Mouse (Mus musculus): Measurements from ENCODE around the gene Scamp2. TPM values are rescaled to one million over a fixed set of nuclear protein-coding genes. Genes with fewer than 3 reads are reported as not detected.
A peak's percentile ranks its signal among the peaks of the same experiment; 100 is the strongest.

The Scamp2 gene
- polyA plus RNA-seq, 1 experiment from 2014 or later: 45.0 TPM

GRCm38 (mm10) chr9:57525516-57525915 lies 35.2 kb upstream of the Scamp2 start:
- Histone ChIP-seq H3K4me2 (replicated peaks) (no peak overlapping the region), H3K27me3 (ENCODE audit: control insufficient read depth, insufficient read depth, low read length) (no peaks in the 10 kb centered on the region), H3K4me1 (replicated peaks; ENCODE audit: control insufficient read depth, insufficient read depth, low read length) (peaks cover 24% of the 10 kb centered on the region), H3K9ac (no peak overlapping the region), H3K4me3 (replicated peaks; ENCODE audit: low read length) (no peak overlapping the region), H3K27ac (no peak overlapping the region), H3K36me3 (replicated peaks; ENCODE audit: control insufficient read depth, insufficient read depth) (peaks cover 15% of the 10 kb centered on the region), H3K9me3 (ENCODE audit: control insufficient read depth, low read length) (no peaks in the 10 kb centered on the region)
- ATAC-seq (ENCODE audit: low FRiP score) (no peak), DNase-seq (ENCODE audit: low spot score) (no peak)
- 88% methylated on average over 2 of the region's 2 CpGs for WGBS

GRCm38 (mm10) chr9:57526435-57526834 lies 34.3 kb upstream of the Scamp2 start:
- Histone ChIP-seq H3K36me3 (replicated peaks; ENCODE audit: control insufficient read depth, insufficient read depth) (peaks cover 23% of the 10 kb centered on the region), H3K4me1 (replicated peaks; ENCODE audit: control insufficient read depth, insufficient read depth, low read length) (peaks cover 24% of the 10 kb centered on the region), H3K4me3 (replicated peaks; ENCODE audit: low read length) (no peak overlapping the region), H3K9me3 (ENCODE audit: control insufficient read depth, low read length) (no peaks in the 10 kb centered on the region), H3K27me3 (ENCODE audit: control insufficient read depth, insufficient read depth, low read length) (no peaks in the 10 kb centered on the region), H3K27ac (no peak overlapping the region), H3K9ac (no peak overlapping the region), H3K4me2 (replicated peaks) (no peak overlapping the region)
- ATAC-seq (ENCODE audit: low FRiP score): no peak
- no peak for DNase-seq (ENCODE audit: low spot score)

GRCm38 (mm10) chr9:57531946-57532345 lies 28.8 kb upstream of the Scamp2 start:
- no peak for DNase-seq (ENCODE audit: low spot score)
- 87% methylated on average over 1 of the region's 1 CpGs for WGBS
- Histone ChIP-seq H3K4me1 (replicated peaks; ENCODE audit: control insufficient read depth, insufficient read depth, low read length) (peaks cover 5% of the 10 kb centered on the region; the same call in 1 of the 2 replicates), H3K4me3 (replicated peaks; ENCODE audit: low read length) (no peak overlapping the region), H3K36me3 (replicated peaks; ENCODE audit: control insufficient read depth, insufficient read depth) (peaks cover 60% of the 10 kb centered on the region), H3K27me3 (ENCODE audit: control insufficient read depth, insufficient read depth, low read length) (no peaks in the 10 kb centered on the region), H3K9ac (no peak overlapping the region), H3K27ac (no peak overlapping the region), H3K4me2 (replicated peaks) (no peak overlapping the region), H3K9me3 (ENCODE audit: control insufficient read depth, low read length) (no peaks in the 10 kb centered on the region)
- no peak for ATAC-seq (ENCODE audit: low FRiP score)

GRCm38 (mm10) chr9:57536362-57536761 lies 24.4 kb upstream of the Scamp2 start:
- H3K9me3 ChIP-seq (ENCODE audit: control insufficient read depth, low read length): no peaks in the 10 kb centered on the region
- H3K36me3 ChIP-seq (replicated peaks; ENCODE audit: control insufficient read depth, insufficient read depth): peaks cover 63% of the 10 kb centered on the region
- ATAC-seq (ENCODE audit: low FRiP score) (no peak), DNase-seq (ENCODE audit: low spot score) (no peak)
- H3K27me3 ChIP-seq (ENCODE audit: control insufficient read depth, insufficient read depth, low read length): no peaks in the 10 kb centered on the region
- peak overlapping the region; percentile 81; the same call in 1 of the 2 replicates for H3K9ac ChIP-seq
- H3K27ac ChIP-seq: no peak overlapping the region
- 89% methylated on average over 5 of the region's 5 CpGs for WGBS
- H3K4me3 ChIP-seq (replicated peaks; ENCODE audit: low read length): no peak overlapping the region
- peaks cover 20% of the 10 kb centered on the region for H3K4me1 ChIP-seq (replicated peaks; ENCODE audit: control insufficient read depth, insufficient read depth, low read length)
- H3K4me2 ChIP-seq (replicated peaks): peak overlapping the region; percentile 65

- Histone ChIP-seq H3K4me1 (replicated peaks; ENCODE audit: control insufficient read depth, insufficient read depth, low read length) (peaks cover 20% of the 10 kb centered on the region), H3K4me2 (replicated peaks) (peak within 1 kb of the TSS; percentile 65), H3K4me3 (replicated peaks; ENCODE audit: low read length) (peak within 1 kb of the TSS; percentile 81), H3K9ac (peak within 1 kb of the TSS; percentile 81), H3K9me3 (ENCODE audit: control insufficient read depth, low read length) (no peaks in the 10 kb centered on the region), H3K27ac (peak within 1 kb of the TSS; percentile 84), H3K36me3 (replicated peaks; ENCODE audit: control insufficient read depth, insufficient read depth) (peaks cover 58% of the 10 kb centered on the region), H3K27me3 (ENCODE audit: control insufficient read depth, insufficient read depth, low read length) (no peaks in the 10 kb centered on the region)
- 2% methylated on average over 45 of the region's 45 CpGs for WGBS
- peak; percentile 87 for ATAC-seq (ENCODE audit: low FRiP score)
- DNase-seq (ENCODE audit: low spot score): peak; percentile 86
These were observed 23.6 kb upstream of the Scamp2 start, which contains the start of gene Fam219b for GRCm38 (mm10) chr9:57537044-57537727. TSS of gene Fam219b (plus strand) at chr9:57537528.

GRCm38 (mm10) chr9:57537728-57538181 lies 23.0 kb upstream of the Scamp2 start:
- Histone ChIP-seq H3K27ac (peak overlapping the region; percentile 84), H3K9me3 (ENCODE audit: control insufficient read depth, low read length) (no peaks in the 10 kb centered on the region), H3K4me1 (replicated peaks; ENCODE audit: control insufficient read depth, insufficient read depth, low read length) (peaks cover 20% of the 10 kb centered on the region), H3K27me3 (ENCODE audit: control insufficient read depth, insufficient read depth, low read length) (no peaks in the 10 kb centered on the region), H3K9ac (peak overlapping the region; percentile 81), H3K36me3 (replicated peaks; ENCODE audit: control insufficient read depth, insufficient read depth) (peaks cover 58% of the 10 kb centered on the region), H3K4me2 (replicated peaks) (peak overlapping the region; percentile 65), H3K4me3 (replicated peaks; ENCODE audit: low read length) (peak overlapping the region; percentile 81)
- under 1% methylated on average over 24 of the region's 24 CpGs for WGBS
- peak; percentile 77; the same call in 1 of the 2 replicates for ATAC-seq (ENCODE audit: low FRiP score)
- no peak for DNase-seq (ENCODE audit: low spot score)

GRCm38 (mm10) chr9:57539550-57539949 lies 21.2 kb upstream of the Scamp2 start:
- peaks cover 20% of the 10 kb centered on the region for H3K4me1 ChIP-seq (replicated peaks; ENCODE audit: control insufficient read depth, insufficient read depth, low read length)
- H3K27ac ChIP-seq: no peak overlapping the region
- DNase-seq (ENCODE audit: low spot score) (no peak), ATAC-seq (ENCODE audit: low FRiP score) (no peak)
- no peaks in the 10 kb centered on the region for H3K9me3 ChIP-seq (ENCODE audit: control insufficient read depth, low read length)
- no peak overlapping the region for H3K9ac ChIP-seq
- peaks cover 59% of the 10 kb centered on the region for H3K36me3 ChIP-seq (replicated peaks; ENCODE audit: control insufficient read depth, insufficient read depth)
- H3K4me2 ChIP-seq (replicated peaks): no peak overlapping the region
- H3K27me3 ChIP-seq (ENCODE audit: control insufficient read depth, insufficient read depth, low read length): no peaks in the 10 kb centered on the region
- no peak overlapping the region for H3K4me3 ChIP-seq (replicated peaks; ENCODE audit: low read length)
- WGBS: 93% methylated on average over 2 of the region's 2 CpGs

GRCm38 (mm10) chr9:57541312-57541711 lies 19.4 kb upstream of the Scamp2 start:
- Histone ChIP-seq H3K4me2 (replicated peaks) (no peak overlapping the region), H3K27me3 (ENCODE audit: control insufficient read depth, insufficient read depth, low read length) (no peaks in the 10 kb centered on the region), H3K36me3 (replicated peaks; ENCODE audit: control insufficient read depth, insufficient read depth) (peaks cover 70% of the 10 kb centered on the region), H3K27ac (no peak overlapping the region), H3K4me3 (replicated peaks; ENCODE audit: low read length) (no peak overlapping the region), H3K9me3 (ENCODE audit: control insufficient read depth, low read length) (no peaks in the 10 kb centered on the region), H3K9ac (no peak overlapping the region), H3K4me1 (replicated peaks; ENCODE audit: control insufficient read depth, insufficient read depth, low read length) (peaks cover 20% of the 10 kb centered on the region)
- ATAC-seq (ENCODE audit: low FRiP score) (no peak), DNase-seq (ENCODE audit: low spot score) (peak; percentile 86)
- WGBS: 5% methylated on average over 1 of the region's 1 CpGs

- WGBS: 69% methylated on average over 3 of the region's 3 CpGs
- H3K4me3 ChIP-seq (replicated peaks; ENCODE audit: low read length): no peak overlapping the region
These were observed 16.8 kb upstream of the Scamp2 start for GRCm38 (mm10) chr9:57543951-57544350.

More at GRCm38 (mm10) chr9:57543951-57544350, 16.8 kb upstream of the Scamp2 start:
- Histone ChIP-seq H3K27ac (no peak overlapping the region), H3K9me3 (ENCODE audit: control insufficient read depth, low read length) (no peaks in the 10 kb centered on the region), H3K4me1 (replicated peaks; ENCODE audit: control insufficient read depth, insufficient read depth, low read length) (peaks cover 5% of the 10 kb centered on the region), H3K36me3 (replicated peaks; ENCODE audit: control insufficient read depth, insufficient read depth) (peaks cover 91% of the 10 kb centered on the region), H3K4me2 (replicated peaks) (no peak overlapping the region), H3K9ac (no peak overlapping the region), H3K27me3 (ENCODE audit: control insufficient read depth, insufficient read depth, low read length) (no peaks in the 10 kb centered on the region)
- no peak for ATAC-seq (ENCODE audit: low FRiP score)
- DNase-seq (ENCODE audit: low spot score): no peak
